Mouse (Mus musculus): ENCODE results near the gene Asb10. TPM values are rescaled to one million over a fixed set of nuclear protein-coding genes. Genes with fewer than 3 reads are reported as not detected.

The Asb10 gene
- polyA plus RNA-seq, 1 experiment from 2014 or later = 10.2 TPM

GRCm38 (mm10) chr5:24539571-24540296, 1.0 kb downstream of the Asb10 start:
- Histone ChIP-seq H3K9ac (ENCODE audit: low read length) (peak overlapping the region; percentile 63), H3K9me3 (replicated peaks; ENCODE audit: control insufficient read depth, low read length) (no peaks in the 10 kb centered on the region), H3K4me3 (ENCODE audit: low read length) (peak overlapping the region; percentile 45), H3K4me1 (ENCODE audit: control insufficient read depth, insufficient read depth, low read length) (peaks cover 24% of the 10 kb centered on the region), H3K4me2 (ENCODE audit: low read depth, low read length) (peak overlapping the region; percentile 63), H3K36me3 (ENCODE audit: control insufficient read depth, insufficient read depth) (no peaks in the 10 kb centered on the region), H3K27ac (ENCODE audit: low read length) (peak overlapping the region; percentile 84), H3K27me3 (ENCODE audit: control insufficient read depth, insufficient read depth, low read length) (no peaks in the 10 kb centered on the region)
- peak; percentile 17; the same call in 1 of the 2 replicates for ATAC-seq (replicated peaks; ENCODE audit: extremely low read depth, insufficient read depth, low FRiP score)
- 72% methylated on average over 22 of the region's 22 CpGs for WGBS

GRCm38 (mm10) chr5:24537618-24538017, 3.2 kb downstream of the Asb10 start:
- H3K27me3 ChIP-seq (ENCODE audit: control insufficient read depth, insufficient read depth, low read length) = no peaks in the 10 kb centered on the region
- no peak overlapping the region for H3K27ac ChIP-seq (ENCODE audit: low read length)
- H3K36me3 ChIP-seq (ENCODE audit: control insufficient read depth, insufficient read depth) = no peaks in the 10 kb centered on the region
- 62% methylated on average over 16 of the region's 16 CpGs for WGBS
- no peak for ATAC-seq (replicated peaks; ENCODE audit: extremely low read depth, insufficient read depth, low FRiP score)
- no peaks in the 10 kb centered on the region for H3K9me3 ChIP-seq (replicated peaks; ENCODE audit: control insufficient read depth, low read length)
- peaks cover 24% of the 10 kb centered on the region for H3K4me1 ChIP-seq (ENCODE audit: control insufficient read depth, insufficient read depth, low read length)
- H3K4me2 ChIP-seq (ENCODE audit: low read depth, low read length) = no peak overlapping the region
- H3K4me3 ChIP-seq (ENCODE audit: low read length) = no peak overlapping the region
- H3K9ac ChIP-seq (ENCODE audit: low read length) = no peak overlapping the region

- H3K4me1 ChIP-seq (ENCODE audit: control insufficient read depth, insufficient read depth, low read length) = peaks cover 23% of the 10 kb centered on the region
- no peaks in the 10 kb centered on the region for H3K9me3 ChIP-seq (replicated peaks; ENCODE audit: control insufficient read depth, low read length)
- WGBS = 78% methylated on average over 5 of the region's 5 CpGs
- ATAC-seq (replicated peaks; ENCODE audit: extremely low read depth, insufficient read depth, low FRiP score) = no peak
- no peaks in the 10 kb centered on the region for H3K36me3 ChIP-seq (ENCODE audit: control insufficient read depth, insufficient read depth)
- H3K4me3 ChIP-seq (ENCODE audit: low read length) = no peak overlapping the region
- peaks cover 9% of the 10 kb centered on the region for H3K27me3 ChIP-seq (ENCODE audit: control insufficient read depth, insufficient read depth, low read length)
- H3K9ac ChIP-seq (ENCODE audit: low read length) = no peak overlapping the region
- H3K4me2 ChIP-seq (ENCODE audit: low read depth, low read length) = no peak overlapping the region
- H3K27ac ChIP-seq (ENCODE audit: low read length) = no peak overlapping the region
These were observed 4.3 kb downstream of the Asb10 start for GRCm38 (mm10) chr5:24536511-24536910.

DNA sequence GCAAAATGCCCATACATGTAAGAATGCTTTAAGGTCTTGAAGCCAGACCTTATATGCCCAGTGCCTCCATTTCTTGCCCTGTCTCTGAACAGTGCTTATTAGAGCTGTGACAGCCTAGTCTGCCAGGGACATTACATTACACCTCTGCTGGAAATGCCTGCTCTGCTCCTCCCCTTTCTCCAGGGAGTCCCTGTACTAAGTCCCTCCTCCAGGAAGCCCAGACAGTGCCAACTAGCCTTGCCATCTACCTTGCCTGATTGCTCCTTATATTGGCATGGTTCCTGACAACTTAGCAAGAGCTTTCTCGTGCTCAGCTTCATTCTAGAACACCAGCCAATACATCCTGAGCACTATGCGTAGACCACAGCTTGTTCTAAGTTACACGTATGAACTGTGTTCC, 5.0 kb downstream of the Asb10 start:
- H3K4me1 ChIP-seq (ENCODE audit: control insufficient read depth, insufficient read depth, low read length) = peaks cover 15% of the 10 kb centered on the region
- no peak overlapping the region for H3K4me2 ChIP-seq (ENCODE audit: low read depth, low read length)
- H3K27me3 ChIP-seq (ENCODE audit: control insufficient read depth, insufficient read depth, low read length) = peaks cover 17% of the 10 kb centered on the region

DNA sequence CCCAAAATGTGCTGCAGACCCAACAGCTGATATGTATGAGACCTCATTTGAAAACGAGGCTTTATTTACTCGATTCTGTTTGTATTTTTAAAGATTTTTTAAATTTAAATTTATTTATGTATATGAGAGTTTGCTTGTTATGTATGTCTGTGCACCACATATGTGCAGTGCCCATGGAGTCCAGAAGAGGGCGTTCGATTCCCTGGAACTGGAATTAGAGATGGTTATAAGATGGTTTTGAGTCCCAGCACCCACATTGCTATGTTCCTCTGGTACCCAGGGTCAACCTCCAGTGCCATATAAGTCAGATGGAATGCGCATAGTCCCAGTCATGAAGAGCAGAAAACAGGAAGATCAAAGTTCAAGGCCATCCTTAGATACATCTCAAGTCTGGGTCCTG, 6.5 kb downstream of the Asb10 start:
- no peaks in the 10 kb centered on the region for H3K9me3 ChIP-seq (replicated peaks; ENCODE audit: control insufficient read depth, low read length)
- no peak for ATAC-seq (replicated peaks; ENCODE audit: extremely low read depth, insufficient read depth, low FRiP score)
- peaks cover 26% of the 10 kb centered on the region for H3K27me3 ChIP-seq (ENCODE audit: control insufficient read depth, insufficient read depth, low read length)
- H3K36me3 ChIP-seq (ENCODE audit: control insufficient read depth, insufficient read depth) = no peaks in the 10 kb centered on the region
- no peak overlapping the region for H3K4me2 ChIP-seq (ENCODE audit: low read depth, low read length)
- no peak overlapping the region for H3K27ac ChIP-seq (ENCODE audit: low read length)
- no peak overlapping the region for H3K9ac ChIP-seq (ENCODE audit: low read length)
- WGBS = 54% methylated on average over 5 of the region's 5 CpGs
- no peak overlapping the region for H3K4me3 ChIP-seq (ENCODE audit: low read length)
- peaks cover 2% of the 10 kb centered on the region; the same call in 1 of the 2 replicates for H3K4me1 ChIP-seq (ENCODE audit: control insufficient read depth, insufficient read depth, low read length)

More for the DNA sequence above, 5.0 kb downstream of the Asb10 start:
- Histone ChIP-seq H3K9ac (ENCODE audit: low read length) (no peak overlapping the region), H3K27ac (ENCODE audit: low read length) (no peak overlapping the region), H3K36me3 (ENCODE audit: control insufficient read depth, insufficient read depth) (no peaks in the 10 kb centered on the region), H3K4me3 (ENCODE audit: low read length) (no peak overlapping the region), H3K9me3 (replicated peaks; ENCODE audit: control insufficient read depth, low read length) (no peaks in the 10 kb centered on the region)
- WGBS = 78% methylated on average over 3 of the region's 3 CpGs
- no peak for ATAC-seq (replicated peaks; ENCODE audit: extremely low read depth, insufficient read depth, low FRiP score)

GRCm38 (mm10) chr5:24533391-24533790, 7.4 kb downstream of the Asb10 start:
- Histone ChIP-seq H3K9me3 (replicated peaks; ENCODE audit: control insufficient read depth, low read length) (no peaks in the 10 kb centered on the region), H3K9ac (ENCODE audit: low read length) (no peak overlapping the region), H3K4me1 (ENCODE audit: control insufficient read depth, insufficient read depth, low read length) (no peaks in the 10 kb centered on the region), H3K4me3 (ENCODE audit: low read length) (no peak overlapping the region), H3K27me3 (ENCODE audit: control insufficient read depth, insufficient read depth, low read length) (peaks cover 35% of the 10 kb centered on the region), H3K36me3 (ENCODE audit: control insufficient read depth, insufficient read depth) (no peaks in the 10 kb centered on the region), H3K4me2 (ENCODE audit: low read depth, low read length) (no peak overlapping the region), H3K27ac (ENCODE audit: low read length) (no peak overlapping the region)
- WGBS = 50% methylated on average over 11 of the region's 11 CpGs
- no peak for ATAC-seq (replicated peaks; ENCODE audit: extremely low read depth, insufficient read depth, low FRiP score)

- no peak overlapping the region for H3K4me2 ChIP-seq (ENCODE audit: low read depth, low read length)
These were observed 10.6 kb downstream of the Asb10 start for GRCm38 (mm10) chr5:24530042-24530689.

DNA sequence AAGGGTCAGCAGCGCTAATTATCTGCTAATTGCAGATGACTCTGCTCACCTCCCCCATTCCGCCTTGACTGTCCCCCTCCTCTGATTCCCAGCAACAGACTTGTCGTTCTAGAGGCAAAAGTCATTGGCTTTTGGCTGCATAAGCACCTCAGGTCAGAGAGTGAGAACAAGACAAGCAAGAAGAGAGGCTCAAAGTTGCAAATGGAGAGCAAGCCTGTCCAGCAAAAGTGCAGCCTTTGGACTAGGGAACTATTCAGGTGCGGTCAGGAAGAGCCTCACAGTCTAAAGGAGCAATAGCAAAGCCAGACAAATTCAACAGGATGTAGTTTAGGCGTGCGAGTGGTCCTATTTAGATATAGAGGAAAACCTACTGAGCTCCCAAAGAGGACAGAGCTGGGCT, 13.0 kb downstream of the Asb10 start:
- Histone ChIP-seq H3K4me1 (ENCODE audit: control insufficient read depth, insufficient read depth, low read length) (peaks cover 11% of the 10 kb centered on the region), H3K9ac (ENCODE audit: low read length) (no peak overlapping the region), H3K4me3 (ENCODE audit: low read length) (no peak overlapping the region), H3K9me3 (replicated peaks; ENCODE audit: control insufficient read depth, low read length) (no peaks in the 10 kb centered on the region), H3K27ac (ENCODE audit: low read length) (no peak overlapping the region), H3K36me3 (ENCODE audit: control insufficient read depth, insufficient read depth) (no peaks in the 10 kb centered on the region), H3K27me3 (ENCODE audit: control insufficient read depth, insufficient read depth, low read length) (peaks cover 81% of the 10 kb centered on the region), H3K4me2 (ENCODE audit: low read depth, low read length) (no peak overlapping the region)
- WGBS = 18% methylated on average over 6 of the region's 6 CpGs
- ATAC-seq (replicated peaks; ENCODE audit: extremely low read depth, insufficient read depth, low FRiP score) = no peak

More at GRCm38 (mm10) chr5:24530042-24530689, 10.6 kb downstream of the Asb10 start:
- peak; percentile 28; the same call in 1 of the 2 replicates for ATAC-seq (replicated peaks; ENCODE audit: extremely low read depth, insufficient read depth, low FRiP score)
- Histone ChIP-seq H3K9ac (ENCODE audit: low read length) (no peak overlapping the region), H3K4me1 (ENCODE audit: control insufficient read depth, insufficient read depth, low read length) (peaks cover 11% of the 10 kb centered on the region), H3K9me3 (replicated peaks; ENCODE audit: control insufficient read depth, low read length) (no peaks in the 10 kb centered on the region), H3K4me3 (ENCODE audit: low read length) (no peak overlapping the region), H3K36me3 (ENCODE audit: control insufficient read depth, insufficient read depth) (no peaks in the 10 kb centered on the region), H3K27me3 (ENCODE audit: control insufficient read depth, insufficient read depth, low read length) (peaks cover 57% of the 10 kb centered on the region), H3K27ac (ENCODE audit: low read length) (no peak overlapping the region)
- 18% methylated on average over 24 of the region's 24 CpGs for WGBS

DNA sequence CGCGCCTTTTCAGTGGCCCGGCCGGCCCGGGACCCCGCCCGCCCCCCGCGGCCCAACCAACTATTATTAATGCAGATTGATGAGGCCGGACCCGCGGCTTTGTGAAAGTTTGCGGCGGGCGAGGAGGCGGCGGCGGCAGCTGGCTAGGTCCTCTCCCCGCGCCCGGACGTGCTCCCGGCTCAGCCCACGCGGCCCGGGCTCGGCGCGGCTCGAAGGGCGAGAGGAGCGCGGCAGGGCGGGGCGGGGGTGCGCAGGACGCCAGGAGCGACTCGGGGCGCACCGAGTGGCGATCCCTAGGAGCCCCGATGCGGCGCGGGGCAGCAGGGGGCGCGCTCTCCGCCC, 13.9 kb downstream of the Asb10 start, which contains the start of gene Gbx1:
Gene Gbx1, minus strand, starts transcription at position 314 of the 342 bp plus-strand sequence.
- Histone ChIP-seq H3K27me3 (ENCODE audit: control insufficient read depth, insufficient read depth, low read length) (peaks cover 85% of the 10 kb centered on the region), H3K36me3 (ENCODE audit: control insufficient read depth, insufficient read depth) (no peaks in the 10 kb centered on the region), H3K4me2 (ENCODE audit: low read depth, low read length) (peak within 1 kb of the TSS; percentile 81), H3K9ac (ENCODE audit: low read length) (peak within 1 kb of the TSS; percentile 41; the same call in 1 of the 2 replicates), H3K27ac (ENCODE audit: low read length) (no peak within 1 kb of the TSS), H3K9me3 (replicated peaks; ENCODE audit: control insufficient read depth, low read length) (no peaks in the 10 kb centered on the region), H3K4me1 (ENCODE audit: control insufficient read depth, insufficient read depth, low read length) (peaks cover 11% of the 10 kb centered on the region), H3K4me3 (ENCODE audit: low read length) (peak within 1 kb of the TSS; percentile 56)
- WGBS = 0% methylated on average over 43 of the region's 49 CpGs
- no peak; the same call in 1 of the 2 replicates for ATAC-seq (replicated peaks; ENCODE audit: extremely low read depth, insufficient read depth, low FRiP score)

Measured in heart, embryonic 16.5 days (tissue).